Mouse (Mus musculus) liver, embryonic 14.5 days (tissue): Measurements from ENCODE around the gene Tex48.

ENCODE experiments used
- CTCF ChIP-seq: IDR thresholded peaks from 2 replicates; pipeline ENCODE4 v1.5.1; 2016; ENCODE audit warnings: antibody characterized with exemption, low read depth, control low read depth
- EP300 ChIP-seq: IDR thresholded peaks from 2 replicates; pipeline ENCODE4 v1.6.1; 2016; ENCODE audit warnings: antibody characterized with exemption, low read depth

GRCm38 (mm10) chr4:63643956-63644726 lies 21.9 kb upstream of the Tex48 start:
- TF ChIP-seq CTCF (no peak), EP300 (no peak)
